Mouse (Mus musculus): ENCODE data around the gene Igf1.
A peak's percentile ranks its signal among the peaks of the same experiment; 100 is the strongest.

The Igf1 gene

GRCm38 (mm10) chr10:87904324-87904723 is 46.3 kb downstream of the Igf1 start:
- DNase-seq: no peak

GRCm38 (mm10) chr10:87905087-87905486 is 47.0 kb downstream of the Igf1 start:
- no peak for DNase-seq

- DNase-seq: no peak
Observed at GRCm38 (mm10) chr10:87906121-87906520, 48.1 kb downstream of the Igf1 start.

GRCm38 (mm10) chr10:87906757-87907307 is 48.8 kb downstream of the Igf1 start:
- DNase-seq: no peak

- no peak for DNase-seq
Observed at GRCm38 (mm10) chr10:87913852-87914251, 55.8 kb downstream of the Igf1 start.

GRCm38 (mm10) chr10:87914932-87915331 is 56.9 kb downstream of the Igf1 start:
- no peak for DNase-seq

- DNase-seq: no peak
Observed at GRCm38 (mm10) chr10:87915782-87916181, 57.7 kb downstream of the Igf1 start.

- no peak for DNase-seq
Observed at GRCm38 (mm10) chr10:87922263-87922662, 64.2 kb downstream of the Igf1 start.

GRCm38 (mm10) chr10:87926564-87926963 is 68.5 kb downstream of the Igf1 start:
- peak; percentile 14 for DNase-seq

GRCm38 (mm10) chr10:87927131-87927609 is 69.1 kb downstream of the Igf1 start:
- peak; percentile 57 for DNase-seq

- DNase-seq: no peak
Observed at GRCm38 (mm10) chr10:87948192-87948591, 90.1 kb downstream of the Igf1 start.

- peak; percentile 31 for DNase-seq
Observed at GRCm38 (mm10) chr10:87971536-87971935, 113.5 kb downstream of the Igf1 start.

- DNase-seq: no peak
Observed at GRCm38 (mm10) chr10:87973911-87974631, 116.0 kb downstream of the Igf1 start.

GRCm38 (mm10) chr10:87985375-87985774 is 127.3 kb downstream of the Igf1 start:
- DNase-seq: no peak

GRCm38 (mm10) chr10:87986201-87986600 is 128.1 kb downstream of the Igf1 start:
- DNase-seq: no peak

Measured in kidney, adult 18-20 months (tissue).